ENCODE assay signal across 8 mouse cellular contexts in the genomic region with DNA sequence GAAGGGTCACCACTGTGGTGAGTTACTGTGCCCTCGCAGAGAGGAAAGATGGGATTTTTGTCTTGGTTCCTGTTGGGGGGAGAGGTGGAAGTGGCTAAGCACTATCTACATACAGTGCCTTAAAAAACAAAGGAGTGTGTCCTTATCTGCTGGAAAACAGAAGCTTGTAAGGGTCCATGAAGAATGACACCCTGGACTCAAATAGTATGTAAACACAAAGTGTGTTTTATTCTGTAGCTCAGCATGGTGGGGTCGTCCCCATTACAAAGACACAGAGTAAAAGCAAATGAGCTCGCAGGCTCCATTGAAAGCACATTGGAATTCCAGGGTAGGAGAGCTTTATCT. TPM values are rescaled to one million over a fixed set of nuclear protein-coding genes. Genes with fewer than 3 reads are reported as not detected.
DNase-seq lines count a peak whose midpoint lies in the region; ATAC-seq lines count a peak whose summit lies in the region.

No protein-coding gene starts in this region.

- H3K27me3 ChIP-seq in kidney, embryonic 15.5 days = no peaks in the 10 kb centered on the region
- H3K27me3 ChIP-seq in hindbrain, embryonic 14.5 days (ENCODE audit: control insufficient read depth, insufficient read depth, low read length) = no peaks in the 10 kb centered on the region
- H3K27me3 ChIP-seq in midbrain, embryonic 14.5 days (ENCODE audit: control insufficient read depth, insufficient read depth, low read length) = no peaks in the 10 kb centered on the region

- ATAC-seq in kidney, embryonic 15.5 days (replicated peaks; ENCODE audit: low FRiP score) = 0 out of 2 replicates have a peak, but pooled peaks have one; percentile 3
- ATAC-seq in hindbrain, embryonic 14.5 days (ENCODE audit: low FRiP score) = no peak
- ATAC-seq in midbrain, embryonic 14.5 days (ENCODE audit: low FRiP score, low TSS enrichment) = no peak

- peaks cover 13% of the 10 kb centered on the region for H3K36me3 ChIP-seq in kidney, embryonic 15.5 days
- H3K36me3 ChIP-seq in hindbrain, embryonic 14.5 days (replicated peaks; ENCODE audit: control insufficient read depth, insufficient read depth) = 0 out of 2 replicates have a peak, but pooled peaks cover 5% of the 10 kb centered on the region
- no peaks in the 10 kb centered on the region for H3K36me3 ChIP-seq in midbrain, embryonic 14.5 days (ENCODE audit: control insufficient read depth, insufficient read depth, low read length)

- peak overlapping the region; percentile 65 for H3K4me2 ChIP-seq in kidney, embryonic 15.5 days
- peak overlapping the region; percentile 82 for H3K4me2 ChIP-seq in hindbrain, embryonic 14.5 days (replicated peaks)
- peak overlapping the region; percentile 64 for H3K4me2 ChIP-seq in midbrain, embryonic 14.5 days (ENCODE audit: low read length)

- H3K27ac ChIP-seq in kidney, embryonic 15.5 days = peak overlapping the region; percentile 86
- H3K27ac ChIP-seq in hindbrain, embryonic 14.5 days = peak overlapping the region; percentile 81; the same call in 1 of the 2 replicates
- peak overlapping the region; percentile 83 for H3K27ac ChIP-seq in midbrain, embryonic 14.5 days (replicated peaks; ENCODE audit: low read depth, low read length)

- H3K4me3 ChIP-seq in kidney, embryonic 15.5 days (replicated peaks) = peak overlapping the region; percentile 75
- peak overlapping the region; percentile 46 for H3K4me3 ChIP-seq in hindbrain, embryonic 14.5 days (replicated peaks; ENCODE audit: low read length)
- H3K4me3 ChIP-seq in midbrain, embryonic 14.5 days (replicated peaks; ENCODE audit: low read depth, low read length) = peak overlapping the region; percentile 75

- H3K4me1 ChIP-seq in kidney, embryonic 15.5 days = peaks cover 11% of the 10 kb centered on the region
- peaks cover 5% of the 10 kb centered on the region; the same call in 1 of the 2 replicates for H3K4me1 ChIP-seq in hindbrain, embryonic 14.5 days (replicated peaks; ENCODE audit: control insufficient read depth, insufficient read depth, low read length)
- no peaks in the 10 kb centered on the region for H3K4me1 ChIP-seq in midbrain, embryonic 14.5 days (ENCODE audit: control insufficient read depth, insufficient read depth, low read length)

- peak overlapping the region; percentile 68 for H3K9ac ChIP-seq in kidney, embryonic 15.5 days
- H3K9ac ChIP-seq in hindbrain, embryonic 14.5 days = peak overlapping the region; percentile 68
- peak overlapping the region; percentile 68; the same call in 1 of the 2 replicates for H3K9ac ChIP-seq in midbrain, embryonic 14.5 days (replicated peaks; ENCODE audit: low read length)

- WGBS in kidney, embryonic 15.5 days = 45% methylated on average over 3 of the region's 3 CpGs
- 29% methylated on average over 3 of the region's 3 CpGs for WGBS in hindbrain, embryonic 14.5 days
- 34% methylated on average over 3 of the region's 3 CpGs for WGBS in midbrain, embryonic 14.5 days

- no peak for DNase-seq in kidney, postnatal 10 days
- DNase-seq in c-Kit-negative CD71-positive TER-119-positive erythroid progenitor cells, embryonic 14.5 days (ENCODE audit: low read depth, low spot score) = peak; percentile 6
- DNase-seq in hindbrain, embryonic 14.5 days (ENCODE audit: low spot score) = no peak
- no peak for DNase-seq in midbrain, embryonic 14.5 days
- DNase-seq in ovary, postnatal 10 days (ENCODE audit: low spot score) = no peak
- DNase-seq in cerebellum, postnatal 10 days = no peak
- no peak for DNase-seq in lung, postnatal 4 days

- no peaks in the 10 kb centered on the region for H3K9me3 ChIP-seq in kidney, embryonic 15.5 days (replicated peaks)
- no peaks in the 10 kb centered on the region for H3K9me3 ChIP-seq in hindbrain, embryonic 14.5 days (ENCODE audit: control insufficient read depth, low read length)
- H3K9me3 ChIP-seq in midbrain, embryonic 14.5 days (ENCODE audit: control insufficient read depth, low read length) = no peaks in the 10 kb centered on the region

RNA-seq across cellular contexts. Expression of a gene that starts 0.8 kb away (rescaled TPM):
- polyA plus RNA-seq in kidney, embryonic 15.5 days (2015; fragmentation: Nextera tagmentation; extraction: Ambion mirVana) = 16.8 and 18.1 TPM in 2 replicates
- 14.0 and 18.6 TPM in 2 replicates for polyA plus RNA-seq in hindbrain, embryonic 14.5 days (2014; fragmentation: Nextera tagmentation; extraction: Ambion mirVana)
- polyA plus RNA-seq in midbrain, embryonic 14.5 days (2014; fragmentation: Nextera tagmentation; extraction: Ambion mirVana) = 16.2 and 19.5 TPM in 2 replicates

RNA-seq across cellular contexts. Expression of a gene that starts 45.0 kb away (rescaled TPM):
- polyA plus RNA-seq in kidney, embryonic 15.5 days (2015; fragmentation: Nextera tagmentation; extraction: Ambion mirVana) = 316 and 330 TPM in 2 replicates
- 161 and 188 TPM in 2 replicates for polyA plus RNA-seq in hindbrain, embryonic 14.5 days (2014; fragmentation: Nextera tagmentation; extraction: Ambion mirVana)
- 149 and 181 TPM in 2 replicates for polyA plus RNA-seq in midbrain, embryonic 14.5 days (2014; fragmentation: Nextera tagmentation; extraction: Ambion mirVana)

RNA-seq across cellular contexts. Expression of a gene that starts 45.3 kb away (rescaled TPM):
- polyA plus RNA-seq in kidney, embryonic 15.5 days (2015; fragmentation: Nextera tagmentation; extraction: Ambion mirVana) = 40.1 and 43.6 TPM in 2 replicates
- polyA plus RNA-seq in hindbrain, embryonic 14.5 days (2014; fragmentation: Nextera tagmentation; extraction: Ambion mirVana) = 13.7 and 17.4 TPM in 2 replicates
- 9.2 and 13.1 TPM in 2 replicates for polyA plus RNA-seq in midbrain, embryonic 14.5 days (2014; fragmentation: Nextera tagmentation; extraction: Ambion mirVana)
